Mouse (Mus musculus) CH12F3 (cell line): Measurements from ENCODE around the gene Olfr801.

ENCODE experiments used
- in situ Hi-C: fragments of 300-500 bp; cut with MboI; formaldehyde crosslinking; loops from 2 replicates; pipeline ENCODE4 v1.14.3; 2020; ENCODE audit warnings: low sequenced_read_pairs

Olfr801 gene

DNA sequence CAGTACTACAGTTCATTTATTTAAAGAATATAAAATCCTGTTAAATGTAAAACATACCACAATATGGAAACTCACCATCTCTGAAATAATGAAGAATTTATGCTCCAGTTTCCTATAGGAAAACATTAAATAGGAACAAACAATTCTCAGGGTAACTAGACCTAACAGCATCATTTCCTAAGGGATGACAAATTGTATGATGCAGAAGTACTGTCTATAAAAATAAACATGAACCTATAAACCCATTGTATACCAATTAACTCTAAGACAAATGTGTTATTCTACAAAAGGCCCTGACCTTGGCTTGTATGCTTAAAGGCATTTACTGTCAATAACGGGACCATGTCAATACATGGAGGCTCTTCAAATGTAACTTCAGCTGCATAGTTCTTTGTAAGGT is at the start of gene Olfr801:
Olfr801 (minus strand) TSS at position 101 of the 400 bp plus-strand sequence.
- in situ Hi-C loops: no loop called here

DNA sequence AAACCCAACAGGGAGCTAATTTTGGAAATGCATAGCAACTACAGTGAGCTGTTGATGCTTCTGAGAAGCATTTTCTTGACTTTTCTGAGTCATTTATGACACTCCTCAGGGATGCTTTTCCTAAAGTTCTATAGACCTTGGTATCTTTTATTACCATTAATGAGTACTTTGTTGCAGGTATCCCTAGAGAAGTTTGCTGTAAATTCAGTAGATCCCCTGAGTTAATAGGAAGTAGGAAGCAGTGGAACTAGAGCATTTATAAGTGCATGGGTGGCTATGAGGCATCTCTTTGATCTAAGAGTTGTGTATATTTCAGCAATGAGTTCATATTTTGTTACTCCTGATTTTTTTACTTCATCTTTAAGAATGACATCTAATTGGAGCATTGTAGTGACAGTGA is 29.2 kb upstream of the Olfr801 start, which contains the start of gene Olfr804:
Olfr804 (plus strand) TSS at position 301 of the 400 bp plus-strand sequence.
- in situ Hi-C loops: no loop called here

DNA sequence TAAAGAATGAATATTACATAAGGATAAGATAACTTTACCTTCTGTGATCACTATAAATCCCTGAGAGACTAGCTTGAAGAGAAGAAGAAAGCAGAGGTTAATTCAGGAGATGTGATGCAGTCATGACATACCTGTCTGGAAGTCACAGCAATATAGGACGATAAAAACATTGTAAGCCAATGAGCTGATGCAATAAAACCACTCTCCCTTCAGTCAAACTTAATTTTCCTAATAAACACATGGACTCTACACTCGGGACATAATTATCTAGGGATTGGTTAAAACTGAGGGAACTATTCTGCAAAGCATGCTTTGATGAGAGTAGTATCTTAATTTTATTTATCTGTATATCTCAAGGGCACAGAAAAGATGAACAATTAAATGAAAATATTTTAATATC is 20.5 kb upstream of the Olfr801 start, which contains the start of gene Olfr803:
Olfr803 (minus strand) TSS at position 101 of the 400 bp plus-strand sequence.
- in situ Hi-C loops: no loop called here

DNA sequence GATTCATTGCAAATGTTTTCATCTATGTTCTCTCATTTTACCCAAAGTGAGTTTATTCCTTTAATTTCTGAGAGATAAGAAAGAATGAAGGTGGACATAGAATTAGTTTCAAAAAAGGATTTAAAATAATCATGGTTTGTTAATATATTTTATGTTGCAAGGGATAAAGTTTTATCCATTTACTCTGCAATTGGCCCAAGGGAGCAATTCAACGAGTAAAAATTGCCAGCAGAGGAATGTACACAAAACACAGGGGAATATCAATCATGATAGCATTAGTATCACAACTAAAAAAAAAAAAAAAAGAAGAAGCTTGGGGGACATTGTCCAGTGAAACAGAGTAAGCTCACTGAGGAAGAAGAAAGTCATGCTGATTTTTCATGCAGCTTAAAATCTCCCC is 14.4 kb upstream of the Olfr801 start, which contains the start of gene Olfr802:
Olfr802 (minus strand) TSS at position 101 of the 400 bp plus-strand sequence.
- in situ Hi-C loops: no loop called here

DNA sequence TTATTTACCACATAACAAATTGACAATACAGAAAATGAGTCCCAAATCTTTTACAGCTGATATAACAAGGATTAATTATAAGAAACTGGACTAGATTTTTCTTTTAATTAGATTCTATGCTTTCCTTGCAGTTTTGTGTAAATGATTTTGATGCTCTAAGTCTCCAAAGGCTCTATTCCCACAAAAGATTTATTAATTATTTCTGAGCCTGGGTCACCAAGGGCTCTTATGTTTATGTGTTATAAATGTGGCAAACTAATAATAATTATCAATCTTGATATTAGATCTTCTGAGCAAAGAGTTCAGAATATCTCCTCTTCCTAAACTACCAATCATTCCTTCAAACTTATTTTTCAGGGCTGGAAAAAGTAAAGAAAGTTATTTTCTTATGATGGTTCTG is 16.3 kb downstream of the Olfr801 start, which contains the start of gene Olfr800:
Olfr800 (plus strand) TSS at position 301 of the 400 bp plus-strand sequence.
- in situ Hi-C loops: no loop called here

DNA sequence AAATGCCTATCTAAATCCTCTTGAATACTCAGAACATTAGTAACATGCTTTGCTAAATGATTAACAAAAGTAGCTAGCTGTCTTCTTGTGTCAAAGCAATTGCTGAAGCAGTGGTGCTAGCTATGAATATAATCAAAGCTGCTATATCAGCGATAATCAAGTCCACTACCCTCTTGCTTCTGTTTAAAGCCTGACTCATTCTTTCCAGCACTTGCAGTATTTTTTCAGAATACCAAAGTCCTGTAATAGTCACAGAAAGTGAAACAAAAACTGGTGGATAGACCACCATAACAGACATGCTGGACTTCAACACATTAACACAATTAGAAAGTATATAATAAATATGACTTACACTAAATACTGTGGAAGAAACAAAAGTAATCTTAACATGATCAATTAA is 21.9 kb downstream of the Olfr801 start:
- in situ Hi-C loops: no loop called here

DNA sequence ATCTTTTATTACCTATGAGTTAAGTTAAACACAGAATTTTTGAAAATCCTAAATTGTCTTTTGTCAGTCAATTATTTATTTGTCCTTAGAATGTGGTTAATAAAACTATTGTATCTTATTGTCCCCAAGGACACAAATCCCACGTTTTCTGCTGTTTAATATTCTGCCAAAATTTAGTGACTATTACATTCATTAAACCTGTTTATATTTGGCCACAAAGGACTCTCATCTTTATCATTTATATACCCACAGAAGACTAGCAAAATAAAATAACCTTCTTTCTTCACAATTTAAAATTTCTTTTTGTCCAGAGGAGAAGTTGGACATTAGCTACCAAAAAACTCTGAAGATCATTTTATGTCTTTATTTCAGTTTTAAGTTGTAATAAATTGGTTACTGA is 36.5 kb downstream of the Olfr801 start, which contains the start of gene Olfr799:
Olfr799 (plus strand) TSS at position 301 of the 400 bp plus-strand sequence.
- in situ Hi-C loops: no loop called here

DNA sequence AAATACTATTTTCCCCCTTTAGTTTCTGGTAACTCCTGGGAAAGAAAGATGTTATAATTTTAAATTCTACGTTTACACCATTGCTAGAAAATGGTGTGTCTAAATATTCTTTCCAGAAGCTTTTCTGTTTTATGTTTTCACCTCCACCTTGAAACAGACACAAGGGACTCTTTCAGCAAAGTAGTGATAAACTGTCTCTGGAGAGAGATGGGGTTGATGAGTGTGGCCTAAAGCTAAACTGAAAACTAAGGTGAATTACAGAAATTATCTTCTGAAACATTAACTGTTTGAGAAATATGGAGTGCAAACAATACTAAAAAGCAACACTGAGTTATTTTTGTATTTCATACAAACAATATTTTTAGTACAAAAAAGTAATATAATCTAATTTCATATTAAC is 45.8 kb downstream of the Olfr801 start, which contains the start of gene Olfr798:
Olfr798 (minus strand) TSS at position 101 of the 400 bp plus-strand sequence.
- in situ Hi-C loops: no loop called here

DNA sequence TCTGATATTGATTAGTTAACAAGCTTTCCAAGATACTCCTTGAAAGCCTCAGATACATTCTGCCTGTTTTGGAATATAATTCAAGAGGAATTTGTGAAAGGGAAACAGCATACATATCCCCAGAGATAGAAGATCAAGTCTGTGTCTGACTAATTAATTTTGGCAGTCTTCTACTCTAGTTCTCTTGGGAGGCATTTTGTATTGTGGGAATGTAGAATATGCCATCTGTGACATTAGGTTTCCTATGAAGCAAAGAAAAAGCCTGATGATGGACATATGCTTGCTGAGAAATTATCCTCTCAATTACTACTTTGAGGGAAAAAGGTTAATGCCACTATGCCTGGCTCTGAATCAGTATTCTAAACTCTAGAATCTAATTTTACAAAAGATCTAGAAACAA is 50.4 kb downstream of the Olfr801 start:
- in situ Hi-C loops: no loop called here

DNA sequence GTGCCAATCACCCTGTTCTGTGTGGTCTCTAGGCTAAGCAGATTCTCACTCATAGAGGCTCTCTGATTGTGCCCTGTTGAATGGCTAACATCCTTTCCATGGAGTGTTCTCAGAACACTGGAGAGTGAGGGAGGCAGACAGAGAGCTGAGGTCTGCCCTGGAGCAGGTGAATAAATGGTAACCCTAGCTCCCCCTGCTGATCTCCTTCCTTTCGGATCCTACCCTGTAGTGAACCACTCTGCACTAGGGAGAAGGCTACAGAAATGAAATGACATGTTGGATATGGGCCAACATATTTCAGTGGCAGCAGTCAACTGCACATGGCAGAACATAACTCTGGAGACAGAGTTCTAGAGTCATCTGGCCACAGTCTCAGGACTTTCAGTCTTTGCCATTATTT is 51.9 kb downstream of the Olfr801 start:
- in situ Hi-C loops: no loop called here
